Mouse (Mus musculus) thymus, postnatal 4 days (tissue): ENCODE data around the gene Olfr281.
"Not testable (repeated sequence)": the region's sequence is repeated elsewhere in the genome, so short reads cannot be mapped to it uniquely, and the experiment has no call there.

Source experiments
- DNase-seq: peaks from one replicate; pipeline ENCODE4 v3.0.0; 2021

The Olfr281 gene

DNA sequence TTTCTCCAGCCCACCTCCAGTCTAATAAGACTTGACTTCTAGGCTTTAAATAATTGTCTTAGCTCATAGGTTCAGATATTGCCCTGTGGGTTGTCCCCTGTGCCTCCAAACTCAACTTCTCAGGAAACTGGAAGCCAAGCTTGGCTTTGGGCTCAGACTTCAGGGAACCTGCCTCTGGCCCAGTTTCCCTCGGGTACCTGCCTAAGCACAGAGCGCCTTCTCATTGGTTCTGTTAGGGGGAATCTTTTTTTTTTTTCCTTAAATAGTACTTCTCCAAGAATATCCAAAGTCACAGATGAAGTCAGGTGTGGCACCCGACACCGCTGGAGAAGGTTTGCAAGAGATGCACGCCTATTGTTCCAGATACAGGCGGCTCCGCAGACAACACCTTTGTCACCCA, at the start of gene Olfr281:
TSS of gene Olfr281 (plus strand) at position 301 of the 400 bp plus-strand sequence.
- no peak for DNase-seq

- peak; percentile 54 for DNase-seq
These were observed 43.9 kb upstream of the Olfr281 start for GRCm38 (mm10) chr15:98408406-98409060.

DNA sequence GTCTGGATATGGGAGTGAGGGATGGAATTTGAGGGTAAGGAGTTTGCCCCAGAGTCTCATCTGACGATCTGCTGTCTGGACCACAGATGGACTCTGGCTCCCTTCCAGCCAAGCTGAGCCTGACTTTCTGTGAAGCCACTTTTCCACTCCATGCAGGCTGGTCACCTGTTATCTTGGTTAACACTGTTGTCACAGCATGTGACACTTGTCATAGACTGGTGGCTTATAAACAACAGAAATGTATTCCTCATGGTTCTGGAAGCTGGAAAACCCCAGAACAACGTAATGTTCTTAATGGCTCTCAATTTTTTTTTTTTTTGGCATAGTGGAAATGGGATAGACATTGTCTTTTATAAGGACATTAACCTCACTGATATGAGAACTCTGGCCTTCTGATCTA, 42.8 kb upstream of the Olfr281 start:
- DNase-seq, result no peak

GRCm38 (mm10) chr15:98410249-98410648, 42.1 kb upstream of the Olfr281 start:
- no peak for DNase-seq

- DNase-seq, result no peak
These were observed 36.4 kb upstream of the Olfr281 start for GRCm38 (mm10) chr15:98415996-98416395.

- not testable (repeated sequence) for DNase-seq
These were observed 35.6 kb upstream of the Olfr281 start for GRCm38 (mm10) chr15:98416802-98417201.

DNA sequence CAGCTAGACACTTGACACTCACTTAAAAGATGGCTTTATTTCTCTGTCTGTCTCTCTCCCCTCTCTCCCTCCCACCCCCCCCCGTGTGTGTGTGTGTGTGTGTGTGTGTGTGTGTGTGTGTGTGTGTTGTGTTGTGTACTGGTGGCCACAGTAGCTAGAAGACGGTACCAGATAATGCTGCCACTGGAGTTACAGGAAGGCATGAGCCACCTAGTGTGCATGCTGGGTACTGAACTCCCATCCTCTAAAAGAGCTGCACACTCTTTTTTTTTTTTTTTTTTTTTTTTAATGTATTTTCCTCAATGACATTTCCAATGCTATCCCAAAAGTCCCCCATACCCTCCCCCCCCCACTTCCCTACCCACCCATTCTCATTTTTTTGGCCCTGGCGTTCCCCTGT, 35.1 kb upstream of the Olfr281 start:
- peak; percentile 50 for DNase-seq

GRCm38 (mm10) chr15:98418096-98418495, 34.3 kb upstream of the Olfr281 start:
- no peak for DNase-seq

DNA sequence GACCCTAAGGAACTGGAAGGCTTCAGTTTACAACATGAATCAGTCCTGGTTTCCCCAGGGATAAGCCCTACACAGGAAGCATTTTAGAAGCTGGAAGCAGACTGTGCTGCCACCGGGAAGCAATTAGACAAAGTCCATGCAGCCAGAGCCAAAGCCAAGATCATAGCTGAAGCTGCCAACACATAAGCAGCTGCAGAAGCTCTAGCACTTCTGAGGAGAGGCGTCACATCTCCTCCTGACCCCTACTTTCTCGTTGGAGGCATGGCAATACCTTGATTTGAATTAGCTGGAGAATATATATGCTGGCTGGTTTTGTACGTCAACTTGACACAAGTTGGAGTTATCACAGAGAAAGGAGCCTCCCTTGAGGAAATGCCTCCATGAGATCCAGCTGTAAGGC, 31.5 kb upstream of the Olfr281 start:
- no peak for DNase-seq

- no peak for DNase-seq
These were observed 28.1 kb upstream of the Olfr281 start for GRCm38 (mm10) chr15:98424326-98424725.

- no peak for DNase-seq
These were observed 27.6 kb upstream of the Olfr281 start for GRCm38 (mm10) chr15:98424753-98425152.

DNA sequence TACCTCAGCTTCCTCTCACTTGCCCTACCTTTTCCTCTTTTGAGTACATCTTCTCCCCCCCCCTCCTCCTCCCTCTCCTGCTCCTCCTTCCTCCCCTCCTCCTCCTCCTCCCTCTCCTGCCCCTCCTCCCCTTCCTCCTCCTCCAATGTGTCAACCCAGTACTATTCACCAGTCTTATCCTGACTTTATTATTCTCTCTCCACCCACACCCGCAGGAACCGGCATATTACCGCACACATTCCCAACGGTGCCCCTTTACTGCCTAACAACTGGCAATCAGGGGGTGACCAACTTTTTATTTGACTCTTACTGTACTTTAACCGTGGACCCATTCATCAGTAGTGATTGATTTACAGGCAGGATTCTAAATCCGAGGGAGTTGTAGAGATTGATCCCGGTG, 27.2 kb upstream of the Olfr281 start:
- no peak for DNase-seq

DNA sequence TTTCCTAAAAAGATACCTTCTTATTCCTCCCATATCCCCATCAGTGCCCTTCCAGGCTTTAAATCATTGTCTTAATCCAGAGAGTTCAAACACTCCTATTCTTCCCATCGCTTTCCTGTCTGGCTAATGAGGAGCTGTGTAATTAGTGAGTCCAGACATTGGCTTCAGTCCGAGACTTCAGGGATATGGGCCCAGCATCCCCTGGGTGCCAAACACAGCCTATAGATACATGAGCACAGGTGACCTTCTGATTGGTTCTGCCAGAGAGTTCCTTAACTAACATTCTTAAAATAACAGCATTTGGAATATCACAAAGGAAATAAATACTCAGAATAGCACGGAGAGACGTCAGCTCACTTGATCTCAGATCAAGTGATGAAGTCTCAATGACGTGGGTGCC, 21.5 kb upstream of the Olfr281 start, which contains the start of gene Olfr282:
TSS of gene Olfr282 (plus strand) at position 301 of the 400 bp plus-strand sequence.
- DNase-seq, result not testable (repeated sequence)

DNA sequence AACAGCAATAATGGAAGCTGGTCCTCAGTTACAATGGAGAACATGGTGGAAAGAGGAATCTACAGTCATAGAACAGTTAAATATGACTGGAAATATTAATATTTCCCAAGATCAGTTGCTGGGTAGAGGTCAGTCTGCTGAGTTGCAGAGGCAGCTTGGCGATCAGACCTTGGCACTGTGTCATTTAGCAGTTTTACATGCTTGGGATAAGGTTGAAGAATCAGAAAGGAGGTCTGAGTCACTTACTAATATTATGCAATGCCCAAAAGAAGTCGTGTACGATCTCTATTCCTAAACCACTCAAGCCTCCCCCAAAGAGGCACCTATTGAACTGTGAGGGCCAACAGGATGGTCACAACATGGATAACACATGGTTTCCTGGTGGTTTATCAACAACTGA, 7.8 kb upstream of the Olfr281 start:
- no peak for DNase-seq

DNA sequence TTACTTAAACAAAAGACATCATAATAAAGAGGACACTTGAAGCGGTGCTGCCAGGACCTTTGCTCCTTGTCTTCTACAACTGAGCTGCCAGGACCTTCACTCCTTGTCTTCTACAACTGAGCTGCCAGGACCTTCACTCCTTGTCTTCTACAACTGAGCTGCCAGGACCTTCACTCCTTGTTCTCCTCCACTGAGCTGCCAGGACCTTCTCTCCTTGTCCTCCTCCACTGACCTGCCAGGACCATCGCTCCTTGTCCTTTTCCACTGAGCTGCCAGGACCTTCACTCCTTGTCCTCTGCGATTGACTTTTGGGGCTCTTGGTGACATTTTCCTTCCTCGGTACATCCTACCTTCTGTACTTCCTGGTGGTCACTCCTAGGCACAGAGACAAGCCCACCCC, 3.9 kb upstream of the Olfr281 start:
- DNase-seq, result no peak

GRCm38 (mm10) chr15:98469596-98469995, 17.2 kb downstream of the Olfr281 start, which contains the start of gene OR5BS1P:
Gene OR5BS1P (plus strand): TSS chr15:98469896.
- no peak for DNase-seq

- DNase-seq, result no peak
These were observed 19.2 kb downstream of the Olfr281 start for GRCm38 (mm10) chr15:98471539-98471938.

- no peak for DNase-seq
These were observed 22.6 kb downstream of the Olfr281 start for GRCm38 (mm10) chr15:98474958-98475357.

GRCm38 (mm10) chr15:98475382-98475781, 23.0 kb downstream of the Olfr281 start:
- peak; percentile 79 for DNase-seq

GRCm38 (mm10) chr15:98476281-98476680, 23.9 kb downstream of the Olfr281 start:
- DNase-seq, result no peak

- DNase-seq, result no peak
These were observed 27.2 kb downstream of the Olfr281 start for GRCm38 (mm10) chr15:98479568-98480102.

- DNase-seq, result no peak
These were observed 30.3 kb downstream of the Olfr281 start, which contains the start of gene Lalba for GRCm38 (mm10) chr15:98482701-98483100. Gene Lalba (minus strand): TSS chr15:98482721.

- no peak for DNase-seq
These were observed 31.8 kb downstream of the Olfr281 start for GRCm38 (mm10) chr15:98483907-98484886.
